Mouse (Mus musculus) MN1 (cell line): ENCODE measurements around the gene Tead1.
"Not testable (repeated sequence)": the region's sequence is repeated elsewhere in the genome, so short reads cannot be mapped to it uniquely, and the experiment has no call there.

Source experiments
- DNase-seq: peaks from one replicate; pipeline ENCODE4 v3.0.0-alpha.2; 2016; ENCODE audit warnings: low spot score

The Tead1 gene

GRCm38 (mm10) chr7:112922801-112923200, 243.7 kb downstream of the Tead1 start:
- no peak for DNase-seq

- no peak for DNase-seq
Measured at GRCm38 (mm10) chr7:112923712-112924111, 244.6 kb downstream of the Tead1 start.

- DNase-seq: no peak
Measured at GRCm38 (mm10) chr7:112930669-112931068, 251.6 kb downstream of the Tead1 start.

- not testable (repeated sequence) for DNase-seq
Measured at GRCm38 (mm10) chr7:112935876-112936275, 256.8 kb downstream of the Tead1 start.

- DNase-seq: no peak
Measured at GRCm38 (mm10) chr7:112937089-112937488, 258.0 kb downstream of the Tead1 start.

- DNase-seq: no peak
Measured at GRCm38 (mm10) chr7:112938959-112939358, 259.8 kb downstream of the Tead1 start.

GRCm38 (mm10) chr7:112942567-112942966, 263.4 kb downstream of the Tead1 start:
- DNase-seq: no peak

GRCm38 (mm10) chr7:112943056-112943455, 263.9 kb downstream of the Tead1 start:
- DNase-seq: no peak

- no peak for DNase-seq
Measured at GRCm38 (mm10) chr7:112946706-112947105, 267.6 kb downstream of the Tead1 start.

- DNase-seq: no peak
Measured at GRCm38 (mm10) chr7:112953777-112954291, 274.7 kb downstream of the Tead1 start, which contains the start of gene Rassf10. Gene Rassf10, plus strand, starts transcription at chr7:112953962.

- no peak for DNase-seq
Measured at GRCm38 (mm10) chr7:112954351-112955102, 275.4 kb downstream of the Tead1 start.

- no peak for DNase-seq
Measured at GRCm38 (mm10) chr7:112955103-112955827, 276.1 kb downstream of the Tead1 start.

- DNase-seq: no peak
Measured at GRCm38 (mm10) chr7:112955955-112956354, 276.8 kb downstream of the Tead1 start.
